ENCODE assay signal across 9 mouse cellular contexts in genomic region chr2:27206128-27206797, GRCm38 (mm10). TPM values are rescaled to one million over a fixed set of nuclear protein-coding genes. Genes with fewer than 3 reads are reported as not detected.
A peak's percentile ranks its signal among the peaks of the same experiment; 100 is the strongest.
DNase-seq lines count a peak whose midpoint lies in the region; ATAC-seq and TF ChIP-seq lines count a peak whose summit lies in the region.
"Had no signal": no experiment of that assay in that cellular context is flagged by ENCODE, and none has a peak within 500 bp of the region (broad histone marks: within the 10 kb centered on the region; RNA-seq: fewer than 3 reads in every experiment).

No protein-coding gene starts in this region.

- no peaks in the 10 kb centered on the region for H3K27me3 ChIP-seq in kidney, embryonic 15.5 days
- H3K27me3 ChIP-seq: embryonic facial prominence, embryonic 12.5 days had no signal

- no peak overlapping the region for H3K4me3 ChIP-seq in kidney, embryonic 15.5 days (replicated peaks)
- peak overlapping the region; percentile 21; the same call in 1 of the 2 replicates for H3K4me3 ChIP-seq in gastrocnemius, adult 2 months
- H3K4me3 ChIP-seq: embryonic facial prominence, embryonic 12.5 days had no signal

- 80% methylated on average over 15 of the region's 15 CpGs for WGBS in kidney, embryonic 15.5 days

- intact Hi-C loops in gastrocnemius, adult 2 months (cut with DNase I) = loop anchor here (5.0 kb wide), 1 partner anchor 119 kb away; no protein-coding TSS in a partner anchor
- intact Hi-C loops in heart, postnatal 25 days (cut with DNase I) = no loop called here

- H3K4me2 ChIP-seq in kidney, embryonic 15.5 days = no peak overlapping the region
- H3K4me2 ChIP-seq: embryonic facial prominence, embryonic 12.5 days had no signal

- no peak overlapping the region for H3K27ac ChIP-seq in kidney, embryonic 15.5 days
- H3K27ac ChIP-seq in gastrocnemius, adult 2 months = peak overlapping the region; percentile 84
- H3K27ac ChIP-seq: embryonic facial prominence, embryonic 12.5 days had no signal

- H3K4me1 ChIP-seq in kidney, embryonic 15.5 days = peaks cover 13% of the 10 kb centered on the region

- peak; percentile 50 for DNase-seq in kidney, adult 18-20 months
- peak; percentile 87 for DNase-seq in gastrocnemius, adult 2 months
- DNase-seq in heart, postnatal 25 days (ENCODE audit: low spot score) = peak; percentile 84
- peak; percentile 61 to 89 for DNase-seq in lung, postnatal 4 days
- no peak for DNase-seq in spleen, postnatal 4 days (ENCODE audit: low spot score in 2 of 2)
- DNase-seq in layer of hippocampus, postnatal 36 days = no peak

- no peak for TF ChIP-seq CTCF in gastrocnemius, adult 2 months (IDR thresholded peaks at IDR 0.05)

- no peaks in the 10 kb centered on the region for H3K36me3 ChIP-seq in kidney, embryonic 15.5 days

- H3K9ac ChIP-seq in kidney, embryonic 15.5 days = no peak overlapping the region
- H3K9ac ChIP-seq: embryonic facial prominence, embryonic 12.5 days had no signal

- no peak for ATAC-seq in kidney, embryonic 15.5 days (replicated peaks; ENCODE audit: low FRiP score)
- no peak for ATAC-seq in megakaryocyte, adult 5-6 weeks (ENCODE audit: poor library complexity, severe bottlenecking)

- no peaks in the 10 kb centered on the region for H3K9me3 ChIP-seq in kidney, embryonic 15.5 days (replicated peaks)
- H3K9me3 ChIP-seq: embryonic facial prominence, embryonic 12.5 days had no signal

RNA-seq across cellular contexts. Expression of gene Dbh, which starts 41.2 kb away (rescaled TPM):
- polyA plus RNA-seq in kidney, embryonic 15.5 days (2015; fragmentation: Nextera tagmentation; extraction: Ambion mirVana) = 3.5 and 19.1 TPM in 2 replicates
- total RNA-seq in gastrocnemius, adult 2 months (2021) = not detected
- 1 to 10 TPM; 2.1 to 2.7 TPM for total RNA-seq in heart, postnatal 25 days (2021)
- total RNA-seq in megakaryocyte, adult 5-6 weeks (2015) = not detected in 2 replicates
- total RNA-seq in megakaryocyte, adult 5-6 weeks (2017) = not detected in 2 replicates
- total RNA-seq in layer of hippocampus, postnatal 36 days (2021) = under 1 TPM; 0.25 to 0.48 TPM

RNA-seq across cellular contexts. Expression of gene Sardh, which starts 41.9 kb away (rescaled TPM):
- 38.7 and 46.1 TPM in 2 replicates for polyA plus RNA-seq in kidney, embryonic 15.5 days (2015; fragmentation: Nextera tagmentation; extraction: Ambion mirVana)
- total RNA-seq in gastrocnemius, adult 2 months (2021) = 1 to 10 TPM in 1 of 2 experiments, under 1 TPM in 1; 0.84 to 1.2 TPM
- 10 to 100 TPM in 1 of 2 experiments, 1 to 10 TPM in 1; 9.7 to 10.2 TPM for total RNA-seq in heart, postnatal 25 days (2021)
- total RNA-seq in megakaryocyte, adult 5-6 weeks (2015) = not detected in 2 replicates
- 2.0 TPM in 1 of 2 replicates, not detected in the other for total RNA-seq in megakaryocyte, adult 5-6 weeks (2017)
- total RNA-seq in layer of hippocampus, postnatal 36 days (2021) = 1 to 10 TPM; 7.2 to 8.7 TPM

Comparison
In these comparisons a context has a peak if more than half of its experiments do, and no peak if none do; other contexts are left out.
1. DNase-seq: peak in kidney, adult 18-20 months (single experiment), gastrocnemius, adult 2 months (single experiment), heart, postnatal 25 days (single experiment) and lung, postnatal 4 days (2 of 2); none in spleen, postnatal 4 days (0 of 2) and layer of hippocampus, postnatal 36 days (0 of 2).